Mouse (Mus musculus) liver, embryonic 15.5 days (tissue): ENCODE results near the gene 6430571L13Rik. TPM values are rescaled to one million over a fixed set of nuclear protein-coding genes. Genes with fewer than 3 reads are reported as not detected.

Source experiments
- ATAC-seq: fragments of 200-750 bp; cut with Nextera tagmentation; 2 replicates; pipeline ENCODE4 v1.8.0; 2017; ENCODE audit warnings: moderate number of reproducible peaks, mild to moderate bottlenecking, moderate library complexity; ENCODE audit not compliant: insufficient read depth
- H3K27ac ChIP-seq: fragments of 300-500 bp; sonication (generic); replicated peaks from 2 replicates; pipeline ENCODE4 v1.5.1; 2015; ENCODE audit warnings: mild to moderate bottlenecking, inconsistent platforms
- H3K27me3 ChIP-seq: fragments of 300-500 bp; sonication (generic); 2 replicates; pipeline ENCODE4 v1.6.1; 2015; ENCODE audit warnings: mild to moderate bottlenecking, inconsistent platforms
- H3K36me3 ChIP-seq: fragments of 300-500 bp; sonication (generic); replicated peaks from 2 replicates; pipeline ENCODE4 v1.6.1; 2015; ENCODE audit warnings: moderate library complexity, mild to moderate bottlenecking, inconsistent platforms
- H3K4me1 ChIP-seq: fragments of 300-500 bp; sonication (generic); replicated peaks from 2 replicates; pipeline ENCODE4 v1.6.1; 2015; ENCODE audit warnings: inconsistent platforms
- H3K4me2 ChIP-seq: fragments of 300-500 bp; sonication (generic); 2 replicates; pipeline ENCODE4 v1.6.1; 2015; ENCODE audit warnings: moderate library complexity, mild to moderate bottlenecking, inconsistent platforms
- H3K4me3 ChIP-seq: fragments of 300-500 bp; sonication (generic); replicated peaks from 2 replicates; pipeline ENCODE4 v1.5.1; 2015; ENCODE audit warnings: mild to moderate bottlenecking, inconsistent platforms
- H3K9ac ChIP-seq: fragments of 300-500 bp; sonication (generic); 2 replicates; pipeline ENCODE4 v1.6.1; 2015; ENCODE audit warnings: moderate library complexity, mild to moderate bottlenecking, inconsistent platforms
- H3K9me3 ChIP-seq: fragments of 300-500 bp; sonication (generic); replicated peaks from 2 replicates; pipeline ENCODE4 v1.6.1; 2016; ENCODE audit warnings: inconsistent platforms
- WGBS: fragments of 180-500 bp; shearing (Covaris S2); methylation state at CpG from one replicate; pipeline ENCODE4 v1.1.7; 2015; ENCODE audit warnings: mixed read lengths; ENCODE audit not compliant: insufficient replicate concordance; 5-methylcytosine and 5-hydroxymethylcytosine counted together
- polyA plus RNA-seq: library from polyadenylated mRNA; unstranded; fragments of >200 nt; fragmentation: Nextera tagmentation; extraction: Ambion mirVana; gene quantifications from 2 replicates; pipeline ENCODE4 v1.2.1, GENCODE M21; 2015

6430571L13Rik gene
- polyA plus RNA-seq, 1 experiment from 2014 or later: 0.12 TPM

GRCm38 (mm10) chr9:107386722-107387121, 46.3 kb downstream of the 6430571L13Rik start:
- no peaks in the 10 kb centered on the region for H3K36me3 ChIP-seq
- H3K9me3 ChIP-seq: no peaks in the 10 kb centered on the region
- WGBS: 58% methylated on average over 3 of the region's 3 CpGs
- no peak overlapping the region for H3K27ac ChIP-seq
- no peak overlapping the region for H3K4me3 ChIP-seq
- H3K27me3 ChIP-seq: peaks cover 85% of the 10 kb centered on the region
- no peaks in the 10 kb centered on the region for H3K4me1 ChIP-seq
- no peak overlapping the region for H3K4me2 ChIP-seq
- no peak for ATAC-seq
- H3K9ac ChIP-seq: no peak overlapping the region

GRCm38 (mm10) chr9:107387708-107388107, 47.3 kb downstream of the 6430571L13Rik start:
- no peak overlapping the region for H3K4me2 ChIP-seq
- H3K9ac ChIP-seq: no peak overlapping the region
- H3K27me3 ChIP-seq: peaks cover 77% of the 10 kb centered on the region
- H3K27ac ChIP-seq: no peak overlapping the region
- no peak for ATAC-seq
- no peaks in the 10 kb centered on the region for H3K9me3 ChIP-seq
- WGBS: 80% methylated on average over 3 of the region's 3 CpGs
- H3K36me3 ChIP-seq: no peaks in the 10 kb centered on the region
- no peaks in the 10 kb centered on the region for H3K4me1 ChIP-seq
- H3K4me3 ChIP-seq: no peak overlapping the region

GRCm38 (mm10) chr9:107388263-107388662, 47.9 kb downstream of the 6430571L13Rik start:
- Histone ChIP-seq H3K36me3 (no peaks in the 10 kb centered on the region), H3K27me3 (peaks cover 75% of the 10 kb centered on the region), H3K4me1 (no peaks in the 10 kb centered on the region), H3K27ac (no peak overlapping the region), H3K4me2 (no peak overlapping the region), H3K4me3 (no peak overlapping the region), H3K9me3 (no peaks in the 10 kb centered on the region), H3K9ac (no peak overlapping the region)
- 39% methylated on average over 2 of the region's 2 CpGs for WGBS
- ATAC-seq: no peak

GRCm38 (mm10) chr9:107396397-107396796, 56.0 kb downstream of the 6430571L13Rik start:
- Histone ChIP-seq H3K4me2 (no peak overlapping the region), H3K9me3 (no peaks in the 10 kb centered on the region), H3K27me3 (peaks cover 83% of the 10 kb centered on the region), H3K27ac (no peak overlapping the region), H3K4me1 (peaks cover 6% of the 10 kb centered on the region), H3K9ac (no peak overlapping the region), H3K4me3 (no peak overlapping the region), H3K36me3 (no peaks in the 10 kb centered on the region)
- WGBS: 28% methylated on average over 4 of the region's 4 CpGs
- ATAC-seq: no peak

- H3K4me3 ChIP-seq: no peak overlapping the region
- peaks cover 96% of the 10 kb centered on the region for H3K27me3 ChIP-seq
- peaks cover 6% of the 10 kb centered on the region for H3K4me1 ChIP-seq
- WGBS: 18% methylated on average over 11 of the region's 11 CpGs
- H3K9me3 ChIP-seq: no peaks in the 10 kb centered on the region
- no peak overlapping the region for H3K27ac ChIP-seq
- no peak overlapping the region for H3K4me2 ChIP-seq
- no peak overlapping the region for H3K9ac ChIP-seq
- H3K36me3 ChIP-seq: no peaks in the 10 kb centered on the region
- no peak for ATAC-seq
These were observed 58.6 kb downstream of the 6430571L13Rik start for GRCm38 (mm10) chr9:107398968-107399367.

- Histone ChIP-seq H3K27me3 (peaks cover 96% of the 10 kb centered on the region), H3K36me3 (no peaks in the 10 kb centered on the region), H3K4me2 (peak within 1 kb of the TSS; percentile 67), H3K4me1 (peaks cover 6% of the 10 kb centered on the region), H3K9me3 (no peaks in the 10 kb centered on the region), H3K9ac (no peak within 1 kb of the TSS), H3K4me3 (peak within 1 kb of the TSS; percentile 44), H3K27ac (no peak within 1 kb of the TSS)
- WGBS: 3% methylated on average over 39 of the region's 54 CpGs
- ATAC-seq: no peak
These were observed 59.1 kb downstream of the 6430571L13Rik start, which contains the start of gene Cacna2d2 for GRCm38 (mm10) chr9:107399491-107399971. TSS of gene Cacna2d2 (plus strand) at chr9:107399612.

GRCm38 (mm10) chr9:107400060-107400511, 59.7 kb downstream of the 6430571L13Rik start:
- Histone ChIP-seq H3K4me3 (peak overlapping the region; percentile 44), H3K9ac (no peak overlapping the region)
- no peak for ATAC-seq

GRCm38 (mm10) chr9:107400666-107401285, 60.4 kb downstream of the 6430571L13Rik start:
- ATAC-seq: no peak
- peaks cover 92% of the 10 kb centered on the region for H3K27me3 ChIP-seq
- peaks cover 6% of the 10 kb centered on the region for H3K4me1 ChIP-seq
- H3K4me2 ChIP-seq: 0 out of 2 replicates have a peak overlapping the region, but pooled peaks have one; percentile 67
- no peak overlapping the region for H3K27ac ChIP-seq
- WGBS: 14% methylated on average over 13 of the region's 13 CpGs
- H3K4me3 ChIP-seq: no peak overlapping the region
- no peaks in the 10 kb centered on the region for H3K9me3 ChIP-seq
- no peak overlapping the region for H3K9ac ChIP-seq
- no peaks in the 10 kb centered on the region for H3K36me3 ChIP-seq

More at GRCm38 (mm10) chr9:107400060-107400511, 59.7 kb downstream of the 6430571L13Rik start:
- Histone ChIP-seq H3K9me3 (no peaks in the 10 kb centered on the region), H3K27ac (no peak overlapping the region), H3K36me3 (no peaks in the 10 kb centered on the region), H3K27me3 (peaks cover 92% of the 10 kb centered on the region), H3K4me1 (peaks cover 6% of the 10 kb centered on the region), H3K4me2 (peak overlapping the region; percentile 67)
- WGBS: under 1% methylated on average over 41 of the region's 45 CpGs

Other genes starting within 250 kb of the 6430571L13Rik start
- 0.01 TPM in 1 of 2 replicates, not detected in the other for gene Dock3, start 108.7 kb upstream of the 6430571L13Rik start, polyA plus RNA-seq
- 10.0 and 11.7 TPM in 2 replicates for gene Mapkapk3, start 50.7 kb upstream of the 6430571L13Rik start, polyA plus RNA-seq
- 11.6 and 12.4 TPM in 2 replicates for gene Cish, start 44.6 kb upstream of the 6430571L13Rik start, polyA plus RNA-seq
- gene Hemk1, start 2.3 kb upstream of the 6430571L13Rik start, polyA plus RNA-seq: 3.6 and 3.7 TPM in 2 replicates
- 0.02 TPM in 1 of 2 replicates, not detected in the other for gene Cacna2d2, start 59.0 kb downstream of the 6430571L13Rik start, polyA plus RNA-seq
- 15.2 and 15.9 TPM in 2 replicates for gene Tmem115, start 193.3 kb downstream of the 6430571L13Rik start, polyA plus RNA-seq
- gene Cyb561d2, start 201.6 kb downstream of the 6430571L13Rik start, polyA plus RNA-seq: 13.1 and 13.2 TPM in 2 replicates
- 11.2 and 13.2 TPM in 2 replicates for gene Nprl2, start 201.6 kb downstream of the 6430571L13Rik start, polyA plus RNA-seq
- 0.64 and 1.0 TPM in 2 replicates for gene Zmynd10, start 206.7 kb downstream of the 6430571L13Rik start, polyA plus RNA-seq
- gene Rassf1, start 211.0 kb downstream of the 6430571L13Rik start, polyA plus RNA-seq: 15.8 and 18.7 TPM in 2 replicates
- 34.1 and 36.1 TPM in 2 replicates for gene Tusc2, start 222.7 kb downstream of the 6430571L13Rik start, polyA plus RNA-seq
- 48.8 and 56.3 TPM in 2 replicates for gene Hyal2, start 227.3 kb downstream of the 6430571L13Rik start, polyA plus RNA-seq
- gene Hyal1, start 236.3 kb downstream of the 6430571L13Rik start, polyA plus RNA-seq: 3.2 and 4.2 TPM in 2 replicates
- 12.3 and 12.8 TPM in 2 replicates for gene Naa80, start 238.3 kb downstream of the 6430571L13Rik start, polyA plus RNA-seq
- 0.64 TPM in 2 replicates for gene Hyal3, start 240.2 kb downstream of the 6430571L13Rik start, polyA plus RNA-seq
- 161 and 198 TPM in 2 replicates for gene Ifrd2, start 247.0 kb downstream of the 6430571L13Rik start, polyA plus RNA-seq